Mouse (Mus musculus) MEL (cell line): ENCODE results near the gene Spsb2. TPM values are rescaled to one million over a fixed set of nuclear protein-coding genes. Genes with fewer than 3 reads are reported as not detected.

Source experiments
- DNase-seq: peaks from one replicate; pipeline ENCODE4 v3.0.0; 2011; ENCODE audit warnings: low read depth, low spot score
- H3K27ac ChIP-seq: 2 replicates; pipeline ENCODE4 v1.5.1; 2012; ENCODE audit warnings: low read depth, mild to moderate bottlenecking, control low read depth, low read length, moderate library complexity; ENCODE audit not compliant: control insufficient read depth
- H3K27me3 ChIP-seq, 2 experiments: fragments of 150-350 bp in 1 of 2; sonication (generic) in 1 of 2; 2 replicates each; pipeline ENCODE4 v1.6.1; 2012; ENCODE audit warnings: low read length in 2 of 2, mild to moderate bottlenecking in 2 of 2, improper control_type of control experiment in 1 of 2, moderate library complexity in 1 of 2; ENCODE audit not compliant: insufficient read depth in 2 of 2, control insufficient read depth in 1 of 2
- H3K36me3 ChIP-seq, 2 experiments: 2 replicates each; pipeline ENCODE4 v1.6.1; 2012 to 2014; ENCODE audit warnings: low read length in 2 of 2, improper control_type of control experiment in 1 of 2, inconsistent platforms in 1 of 2, mild to moderate bottlenecking in 1 of 2; ENCODE audit not compliant: insufficient read depth in 2 of 2, control insufficient read depth in 1 of 2
- H3K4me1 ChIP-seq, 2 experiments: fragments of 150-350 bp in 1 of 2; sonication (generic) in 1 of 2; 2 replicates each; pipeline ENCODE4 v1.6.1; 2012; ENCODE audit warnings: low read length in 2 of 2, improper control_type of control experiment in 1 of 2, mild to moderate bottlenecking in 1 of 2; ENCODE audit not compliant: insufficient read depth in 2 of 2, control insufficient read depth in 1 of 2
- H3K4me3 ChIP-seq, 2 experiments: fragments of 150-350 bp in 1 of 2; sonication (generic) in 1 of 2; 2 replicates each; pipeline ENCODE4 v1.5.1; 2012; ENCODE audit warnings: low read depth in 2 of 2, low read length in 2 of 2, mild to moderate bottlenecking in 2 of 2, moderate library complexity in 2 of 2, control low read depth in 1 of 2, improper control_type of control experiment in 1 of 2; ENCODE audit not compliant: control insufficient read depth in 1 of 2, insufficient read depth in 1 of 2
- H3K79me2 ChIP-seq: 2 replicates; pipeline ENCODE4 v1.6.1; 2012; ENCODE audit warnings: mild to moderate bottlenecking, low read length, moderate library complexity; ENCODE audit not compliant: control insufficient read depth, poor library complexity, insufficient read depth
- H3K9ac ChIP-seq: 2 replicates; pipeline ENCODE4 v1.6.1; 2012; ENCODE audit warnings: low read depth, mild to moderate bottlenecking, control low read depth, low read length, moderate library complexity; ENCODE audit not compliant: control insufficient read depth, poor library complexity, severe bottlenecking
- H3K9me3 ChIP-seq: fragments of 150-350 bp; sonication (generic); replicated peaks from 2 replicates; pipeline ENCODE4 v1.6.1; 2012; ENCODE audit warnings: mild to moderate bottlenecking, low read length, improper control_type of control experiment, moderate library complexity; ENCODE audit not compliant: insufficient read depth
- CTCF ChIP-seq, 3 experiments: IDR thresholded peaks in 2 of 3; conservative IDR thresholded peaks in 1 of 3; 2 replicates each; pipeline ENCODE4 v1.5.1; 2011 to 2012; ENCODE audit warnings: low read length in 3 of 3, low read depth in 2 of 3, mild to moderate bottlenecking in 2 of 3, improper control_type of control experiment in 1 of 3, inconsistent platforms in 1 of 3, mixed read lengths in 1 of 3, moderate library complexity in 1 of 3; ENCODE audit not compliant: control insufficient read depth in 1 of 3, insufficient read depth in 1 of 3, poor library complexity in 1 of 3, severe bottlenecking in 1 of 3
- ELF1 ChIP-seq: IDR thresholded peaks from 2 replicates; pipeline ENCODE4 v1.6.1; 2014; ENCODE audit warnings: low read depth, mild to moderate bottlenecking, inconsistent platforms, low read length, improper control_type of control experiment, moderate library complexity
- EP300 ChIP-seq, 2 experiments: IDR thresholded peaks; 2 replicates each; pipeline ENCODE4 v1.6.1; 2011; ENCODE audit warnings: improper control_type of control experiment in 2 of 2, low read length in 2 of 2, low read depth in 1 of 2, mild to moderate bottlenecking in 1 of 2
- ETS1 ChIP-seq: IDR thresholded peaks from 2 replicates; pipeline ENCODE4 v1.6.1; 2012; ENCODE audit warnings: low read depth, mild to moderate bottlenecking, inconsistent platforms, low read length, improper control_type of control experiment, moderate library complexity
- GABPA ChIP-seq: IDR thresholded peaks from 2 replicates; pipeline ENCODE4 v1.6.1; 2012; ENCODE audit warnings: low read depth, mild to moderate bottlenecking, inconsistent platforms, low read length, improper control_type of control experiment, moderate library complexity
- HCFC1 ChIP-seq: IDR thresholded peaks from 2 replicates; pipeline ENCODE4 v1.6.1; 2012; ENCODE audit warnings: low read depth, mild to moderate bottlenecking, inconsistent platforms, low read length, improper control_type of control experiment, moderate library complexity
- JUND ChIP-seq: IDR thresholded peaks from 2 replicates; pipeline ENCODE4 v1.6.1; 2011; ENCODE audit warnings: low read depth, mild to moderate bottlenecking, improper control_type of control experiment, low read length
- MAFK ChIP-seq: IDR thresholded peaks from 2 replicates; pipeline ENCODE4 v1.6.1; 2011; ENCODE audit warnings: low read depth, mild to moderate bottlenecking, low read length, improper control_type of control experiment, borderline replicate concordance
- MAX ChIP-seq: IDR thresholded peaks from 2 replicates; pipeline ENCODE4 v1.6.1; 2011; ENCODE audit warnings: low read length, improper control_type of control experiment
- MAZ ChIP-seq: IDR thresholded peaks from 2 replicates; pipeline ENCODE4 v1.6.1; 2012; ENCODE audit warnings: low read depth, mild to moderate bottlenecking, inconsistent platforms, low read length, improper control_type of control experiment
- MEF2A ChIP-seq: IDR thresholded peaks from 2 replicates; pipeline ENCODE4 v1.6.1; 2014; ENCODE audit warnings: low read depth, mild to moderate bottlenecking, inconsistent platforms, low read length, improper control_type of control experiment; ENCODE audit not compliant: poor library complexity, insufficient replicate concordance, severe bottlenecking; ENCODE audit errors: extremely low read depth
- MXI1 ChIP-seq: IDR thresholded peaks from 2 replicates; pipeline ENCODE4 v1.6.1; 2011; ENCODE audit warnings: mild to moderate bottlenecking, low read depth, low read length, improper control_type of control experiment
- MYB ChIP-seq: IDR thresholded peaks from 2 replicates; pipeline ENCODE4 v1.6.1; 2011; ENCODE audit warnings: mild to moderate bottlenecking, low read depth, low read length, improper control_type of control experiment
- MYC ChIP-seq: IDR thresholded peaks from 2 replicates; pipeline ENCODE4 v1.6.1; 2011; ENCODE audit warnings: low read depth, mild to moderate bottlenecking, low read length, improper control_type of control experiment, moderate library complexity
- NELFE ChIP-seq: IDR thresholded peaks from 2 replicates; pipeline ENCODE4 v1.6.1; 2011; ENCODE audit warnings: low read depth, low read length, improper control_type of control experiment
- POLR2A ChIP-seq, 2 experiments: IDR thresholded peaks; 2 replicates each; pipeline ENCODE4 v1.6.1; 2011 to 2012; ENCODE audit warnings: low read length in 2 of 2, mild to moderate bottlenecking in 2 of 2, control low read depth in 1 of 2, improper control_type of control experiment in 1 of 2, low read depth in 1 of 2, moderate library complexity in 1 of 2; ENCODE audit not compliant: control insufficient read depth in 1 of 2, insufficient read depth in 1 of 2, poor library complexity in 1 of 2
- POLR2AphosphoS2 ChIP-seq: IDR thresholded peaks from 2 replicates; pipeline ENCODE4 v1.6.1; 2011; ENCODE audit warnings: low read length, improper control_type of control experiment
- RAD21 ChIP-seq: IDR thresholded peaks from 2 replicates; pipeline ENCODE4 v1.6.1; 2011; ENCODE audit warnings: mild to moderate bottlenecking, low read depth, low read length, improper control_type of control experiment
- RCOR1 ChIP-seq: IDR thresholded peaks from 2 replicates; pipeline ENCODE4 v1.6.1; 2012; ENCODE audit warnings: low read depth, mild to moderate bottlenecking, inconsistent platforms, low read length, improper control_type of control experiment
- SIN3A ChIP-seq: IDR thresholded peaks from 2 replicates; pipeline ENCODE4 v1.6.1; 2012; ENCODE audit warnings: low read length, improper control_type of control experiment, inconsistent platforms
- SMC3 ChIP-seq: IDR thresholded peaks from 2 replicates; pipeline ENCODE4 v1.6.1; 2011; ENCODE audit warnings: low read depth, low read length, improper control_type of control experiment
- TAL1 ChIP-seq: IDR thresholded peaks from 2 replicates; pipeline ENCODE4 v1.6.1; 2012; ENCODE audit warnings: mild to moderate bottlenecking, inconsistent platforms, low read length, moderate library complexity, mixed read lengths
- TBP ChIP-seq: IDR thresholded peaks from 2 replicates; pipeline ENCODE4 v1.8.0; 2011; ENCODE audit warnings: low read depth, low read length, improper control_type of control experiment
- UBTF ChIP-seq: IDR thresholded peaks from 2 replicates; pipeline ENCODE4 v1.6.1; 2012; ENCODE audit warnings: low read depth, mild to moderate bottlenecking, inconsistent platforms, low read length, improper control_type of control experiment, moderate library complexity, borderline replicate concordance; ENCODE audit not compliant: insufficient read depth
- USF2 ChIP-seq, 2 experiments: IDR thresholded peaks; 2 replicates each; pipeline ENCODE4 v1.6.1; 2011 to 2012; ENCODE audit warnings: improper control_type of control experiment in 2 of 2, low read length in 2 of 2, borderline replicate concordance in 1 of 2, inconsistent platforms in 1 of 2, low read depth in 1 of 2, mild to moderate bottlenecking in 1 of 2; ENCODE audit not compliant: insufficient read depth in 1 of 2
- ZC3H11A ChIP-seq: IDR thresholded peaks from 2 replicates; pipeline ENCODE4 v1.6.1; 2012; ENCODE audit warnings: low read depth, mild to moderate bottlenecking, inconsistent platforms, low read length, improper control_type of control experiment
- ZMIZ1 ChIP-seq: IDR thresholded peaks from 2 replicates; pipeline ENCODE4 v1.6.1; 2012; ENCODE audit warnings: low read depth, mild to moderate bottlenecking, inconsistent platforms, low read length, improper control_type of control experiment, moderate library complexity
- ZNF384 ChIP-seq: IDR thresholded peaks from 2 replicates; pipeline ENCODE4 v1.6.1; 2012; ENCODE audit warnings: low read depth, mild to moderate bottlenecking, inconsistent platforms, low read length, improper control_type of control experiment
- polyA plus RNA-seq, 2 experiments: library from polyadenylated mRNA; stranded (reverse) in 1 of 2; unstranded in 1 of 2; fragments of >175 nt in 1 of 2; fragments of >200 nt in 1 of 2; gene quantifications; 2 replicates each; pipeline versions ENCODE4 v1.2.1 to v1.2.4; 2012; ENCODE audit warnings: low replicate concordance in 2 of 2, low read depth in 1 of 2; ENCODE audit not compliant: insufficient read length in 2 of 2, insufficient read depth in 1 of 2, missing spikeins in 1 of 2
- total RNA-seq: library from RNA; depleted of rRNA; stranded (reverse); fragments of 300-350 nt; gene quantifications from 2 replicates; pipeline ENCODE4 v1.2.3, GENCODE M21; 2012

The Spsb2 gene
- total and polyA plus RNA-seq, 3 experiments, result 7.3 to 7.7 TPM; not detected in 1

DNA sequence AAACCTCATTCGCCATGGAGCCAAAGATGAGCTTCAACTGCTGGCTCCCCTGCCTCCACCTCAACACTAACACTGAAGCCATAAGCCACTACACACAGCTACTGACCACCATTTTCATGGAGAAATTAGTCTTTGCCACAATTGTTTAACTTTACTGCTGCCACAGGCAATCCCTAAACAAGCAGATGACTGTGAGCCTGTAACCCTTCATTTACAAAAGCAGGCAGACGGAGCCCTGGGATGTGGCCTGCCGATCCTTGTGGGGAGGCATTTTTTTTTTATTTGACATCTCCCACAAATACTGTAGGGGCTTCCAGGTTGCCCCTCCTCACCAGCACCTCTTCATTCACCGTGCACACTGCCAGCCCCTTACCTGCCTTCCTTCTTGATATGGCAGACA lies 8.2 kb downstream of the Spsb2 start:
- Histone ChIP-seq H3K4me1 (peaks cover 0 to 13% of the 10 kb centered on the region in 2 experiments; a peak in 3 of 4 replicates), H3K9ac (no peak overlapping the region), H3K79me2 (peaks cover 16% of the 10 kb centered on the region), H3K27ac (no peak overlapping the region), H3K4me3 (no peak overlapping the region), H3K9me3 (no peaks in the 10 kb centered on the region), H3K36me3 (peaks cover 6 to 10% of the 10 kb centered on the region in 2 experiments), H3K27me3 (no peaks in the 10 kb centered on the region)
- DNase-seq, result no peak
- no peak for TF ChIP-seq ZMIZ1
- TF ChIP-seq POLR2AphosphoS2, result no peak
- no peak for TF ChIP-seq POLR2A (IDR thresholded peaks at IDR 0.05; ENCODE audit: control insufficient read depth in 1 of 2, insufficient read depth in 1 of 2, low read depth in 1 of 2, low read length in 2 of 2, poor library complexity in 1 of 2)
- TF ChIP-seq GABPA, result no peak
- no peak for TF ChIP-seq MYC
- no peak for TF ChIP-seq TBP
- TF ChIP-seq TAL1, result no peak
- TF ChIP-seq MAZ, result no peak
- TF ChIP-seq JUND, result no peak
- TF ChIP-seq HCFC1, result no peak
- TF ChIP-seq ZNF384, result no peak
- TF ChIP-seq MEF2A, result no peak
- TF ChIP-seq NELFE, result no peak
- TF ChIP-seq MYB, result no peak
- TF ChIP-seq CTCF (IDR thresholded peaks at IDR 0.05 in 2 of 3, conservative IDR thresholded peaks at IDR 0.05 in 1 of 3; ENCODE audit: control insufficient read depth in 1 of 3, insufficient read depth in 1 of 3, low read depth in 2 of 3, low read length in 3 of 3, poor library complexity in 1 of 3, severe bottlenecking in 1 of 3), result no peak
- no peak for TF ChIP-seq RAD21

DNA sequence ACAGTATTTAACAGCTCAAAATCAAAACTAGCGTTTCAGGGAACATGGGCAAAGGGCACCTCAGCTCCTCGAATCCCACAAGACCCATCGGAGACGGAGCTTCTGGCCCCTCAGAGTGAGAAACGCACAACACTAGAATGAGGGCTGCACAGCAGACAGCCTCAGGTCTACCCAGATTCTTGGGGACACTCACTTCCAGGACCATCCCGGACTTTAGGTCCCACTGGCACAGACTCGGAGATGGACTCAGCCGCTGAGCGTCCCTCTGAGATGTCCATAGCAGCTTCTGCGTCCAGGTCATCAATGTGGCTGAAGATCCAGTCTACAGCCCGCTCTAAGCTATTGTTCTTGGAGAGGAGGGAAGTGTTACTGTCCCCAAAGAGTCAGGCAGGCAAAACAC lies 8.7 kb downstream of the Spsb2 start:
- H3K9ac ChIP-seq, result no peak overlapping the region
- no peaks in the 10 kb centered on the region for H3K27me3 ChIP-seq
- H3K79me2 ChIP-seq, result peaks cover 16% of the 10 kb centered on the region
- H3K9me3 ChIP-seq, result no peaks in the 10 kb centered on the region
- TF ChIP-seq POLR2A (IDR thresholded peaks at IDR 0.05; ENCODE audit: control insufficient read depth in 1 of 2, insufficient read depth in 1 of 2, low read depth in 1 of 2, low read length in 2 of 2, poor library complexity in 1 of 2), result no peak
- no peak for TF ChIP-seq RCOR1
- TF ChIP-seq SMC3, result no peak
- TF ChIP-seq ZC3H11A, result no peak
- no peak for TF ChIP-seq TBP
- TF ChIP-seq MAX, result no peak
- no peak for TF ChIP-seq JUND
- TF ChIP-seq UBTF, result no peak
- no peak for TF ChIP-seq CTCF (IDR thresholded peaks at IDR 0.05 in 2 of 3, conservative IDR thresholded peaks at IDR 0.05 in 1 of 3; ENCODE audit: control insufficient read depth in 1 of 3, insufficient read depth in 1 of 3, low read depth in 2 of 3, low read length in 3 of 3, poor library complexity in 1 of 3, severe bottlenecking in 1 of 3)
- TF ChIP-seq SIN3A, result no peak
- TF ChIP-seq ELF1, result no peak
- no peak for TF ChIP-seq ETS1
- TF ChIP-seq USF2 (IDR thresholded peaks at IDR 0.05; ENCODE audit: borderline replicate concordance in 1 of 2, insufficient read depth in 1 of 2, low read depth in 1 of 2, low read length in 2 of 2), result no peak
- no peak for TF ChIP-seq EP300 (IDR thresholded peaks at IDR 0.05; ENCODE audit: low read depth in 1 of 2, low read length in 2 of 2)
- no peak for TF ChIP-seq POLR2AphosphoS2
- TF ChIP-seq MXI1, result no peak
- no peak for TF ChIP-seq HCFC1
- no peak for TF ChIP-seq TAL1
- TF ChIP-seq MAFK, result no peak
- TF ChIP-seq MEF2A, result no peak
- H3K36me3 ChIP-seq, result peaks cover 6 to 11% of the 10 kb centered on the region in 2 experiments
- H3K27ac ChIP-seq, result no peak overlapping the region
- peaks cover 0 to 13% of the 10 kb centered on the region in 2 experiments; a peak in 3 of 4 replicates for H3K4me1 ChIP-seq
- DNase-seq, result no peak
- H3K4me3 ChIP-seq, result no peak overlapping the region
